Mouse (Mus musculus) left cerebral cortex, adult 9 months (tissue): ENCODE results near the gene Zfp128.
A peak's percentile ranks its signal among the peaks of the same experiment; 100 is the strongest.
"Not testable (repeated sequence)": the region's sequence is repeated elsewhere in the genome, so short reads cannot be mapped to it uniquely, and the experiment has no call there.

Experiments
- DNase-seq, 2 experiments: peaks; one replicate each; pipeline ENCODE4 v3.0.0; 2022; ENCODE audit warnings: low spot score in 2 of 2

The Zfp128 gene

DNA sequence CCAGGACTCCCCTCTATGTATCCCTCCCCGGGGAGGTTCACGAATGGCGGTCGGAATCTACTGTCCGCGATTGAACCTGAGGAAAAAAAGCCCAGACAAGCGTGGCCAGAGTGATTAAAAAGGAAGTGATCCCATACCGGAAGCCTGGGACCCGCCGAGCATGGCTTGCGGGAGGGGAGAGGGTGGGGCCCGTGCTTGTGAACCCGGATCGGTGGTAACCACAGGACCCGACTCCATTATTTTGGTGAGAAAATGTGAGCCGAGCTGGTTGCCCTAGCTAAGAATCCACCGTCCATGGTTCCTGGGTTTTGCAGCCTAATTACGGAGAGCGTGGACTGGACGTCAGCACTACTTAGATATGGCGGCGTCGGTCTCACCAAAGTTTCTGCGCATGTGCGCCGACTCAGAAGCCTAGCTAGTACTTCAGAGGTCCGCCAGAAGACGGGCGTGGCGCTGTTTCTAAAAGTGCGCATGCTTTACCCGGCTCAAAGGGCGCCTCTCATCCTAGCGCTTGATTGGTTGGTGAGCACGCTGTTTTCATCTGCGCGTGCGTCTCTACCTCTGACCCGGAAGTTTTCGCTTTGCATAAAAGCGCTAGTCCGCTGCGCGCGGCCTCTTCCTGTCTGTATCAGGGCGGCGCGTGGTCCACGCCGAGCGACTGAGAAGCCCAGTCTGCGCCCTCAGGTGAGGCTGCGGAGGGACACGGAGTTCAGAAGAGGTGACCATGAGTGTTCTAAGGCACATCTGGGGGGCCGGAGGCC, 40.9 kb downstream of the Zfp128 start, which contains the start of gene Rps5:
Gene Rps5, plus strand, starts transcription at position 586 of the 761 bp plus-strand sequence.
- peak; percentile 97 to 99 for DNase-seq

DNA sequence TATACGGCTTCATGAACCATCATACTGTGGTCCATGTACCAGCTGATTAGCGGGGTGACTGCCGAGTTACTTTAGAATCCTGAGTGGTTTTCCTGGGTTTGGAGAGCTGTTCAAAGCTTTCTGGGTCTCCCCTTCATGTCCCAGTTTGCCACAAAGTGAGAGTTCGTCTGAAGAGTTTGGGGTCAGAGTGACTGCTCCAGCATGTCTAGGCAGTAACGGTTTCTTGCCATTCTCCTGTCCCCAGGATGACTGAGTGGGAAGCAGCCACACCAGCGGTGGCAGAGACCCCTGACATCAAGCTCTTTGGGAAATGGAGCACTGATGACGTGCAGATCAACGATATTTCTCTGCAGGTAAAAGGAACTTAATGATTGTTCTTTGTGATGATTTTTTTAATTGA, 41.8 kb downstream of the Zfp128 start:
- no peak for DNase-seq

DNA sequence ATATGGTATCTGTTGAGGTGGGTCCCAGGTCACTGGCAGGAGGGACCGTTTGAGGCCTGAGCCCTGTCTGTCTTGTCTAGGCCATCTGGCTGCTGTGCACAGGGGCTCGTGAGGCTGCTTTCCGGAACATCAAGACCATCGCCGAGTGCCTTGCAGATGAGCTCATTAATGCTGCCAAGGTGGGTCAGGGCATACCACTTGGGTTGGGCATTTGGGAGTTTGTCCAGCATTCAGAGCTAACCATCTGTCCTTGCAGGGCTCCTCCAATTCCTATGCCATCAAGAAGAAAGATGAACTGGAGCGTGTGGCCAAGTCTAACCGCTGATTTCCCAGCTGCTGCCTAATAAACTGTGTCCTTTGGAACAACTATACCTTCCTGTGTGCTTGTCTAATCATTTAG, 45.3 kb downstream of the Zfp128 start:
- no peak for DNase-seq

DNA sequence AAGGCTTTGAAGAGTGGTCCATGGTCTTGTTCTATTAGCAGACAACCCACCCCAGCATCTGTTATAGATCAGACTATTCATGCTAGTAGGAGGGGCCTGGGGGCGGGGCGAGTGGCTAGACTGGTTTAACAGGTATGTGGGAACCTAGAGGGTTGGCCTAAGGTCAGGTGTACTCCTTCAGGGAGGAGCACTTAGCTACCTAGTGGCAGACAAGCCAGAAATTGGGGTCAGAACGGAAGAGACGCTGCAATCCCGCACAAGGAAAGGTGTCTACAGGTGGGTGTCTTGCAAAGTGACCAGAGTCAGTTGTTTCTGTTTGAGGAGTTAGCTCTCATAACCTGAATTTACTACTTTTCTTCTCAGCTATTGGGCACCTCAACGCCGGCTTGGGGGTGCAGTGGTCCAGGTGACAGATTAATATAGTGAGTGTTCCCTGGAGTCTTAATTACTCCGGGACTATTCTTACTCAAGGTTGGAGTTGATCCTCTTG, 46.3 kb downstream of the Zfp128 start, which contains the start of gene Rnf225:
Gene Rnf225, plus strand, starts transcription at position 226 of the 490 bp plus-strand sequence.
- no peak for DNase-seq

DNA sequence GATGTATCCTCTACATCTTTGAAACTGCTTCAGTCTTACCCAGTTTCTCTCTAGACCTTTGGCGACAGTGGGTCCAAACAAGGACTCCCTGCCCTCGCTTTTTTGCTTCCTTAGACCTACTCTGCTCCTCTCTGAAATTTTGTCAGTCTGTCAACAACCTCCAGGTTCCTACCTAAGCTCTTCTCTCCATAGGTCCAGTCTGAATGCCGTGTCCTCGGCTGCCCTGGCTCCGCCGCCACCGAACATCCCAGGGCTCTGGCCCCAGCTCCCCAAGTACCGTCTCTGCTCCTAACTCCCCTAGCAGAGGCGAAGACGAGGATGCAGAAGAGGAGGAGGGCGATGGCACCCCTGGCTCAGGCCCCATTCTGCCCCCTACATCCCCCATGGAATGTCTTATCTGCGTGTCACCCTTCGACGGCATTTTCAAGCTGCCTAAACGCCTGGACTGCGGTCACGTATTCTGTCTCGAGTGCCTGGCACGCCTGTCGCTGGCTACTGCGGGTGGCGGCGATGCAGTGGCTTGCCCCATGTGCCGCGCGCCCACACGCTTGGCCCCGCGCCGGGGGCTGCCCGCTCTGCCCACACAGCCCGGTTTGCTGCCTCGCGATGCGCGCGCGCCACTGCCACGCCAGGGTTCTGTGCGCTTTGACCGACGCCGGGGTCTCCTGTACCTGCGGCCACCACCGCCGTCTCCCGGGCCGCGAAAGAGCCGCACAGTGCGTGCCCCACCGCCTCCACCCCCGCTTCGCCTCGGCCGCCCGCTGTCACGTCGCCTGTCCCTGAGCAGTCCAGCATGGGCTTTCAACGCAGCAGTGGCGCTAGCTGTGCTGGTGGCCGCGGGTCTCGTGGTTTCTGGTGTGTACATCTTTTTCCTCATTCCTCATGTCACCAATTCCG, 47.0 kb downstream of the Zfp128 start:
- peak in 1 of 2 experiments; percentile 21 for DNase-seq

DNA sequence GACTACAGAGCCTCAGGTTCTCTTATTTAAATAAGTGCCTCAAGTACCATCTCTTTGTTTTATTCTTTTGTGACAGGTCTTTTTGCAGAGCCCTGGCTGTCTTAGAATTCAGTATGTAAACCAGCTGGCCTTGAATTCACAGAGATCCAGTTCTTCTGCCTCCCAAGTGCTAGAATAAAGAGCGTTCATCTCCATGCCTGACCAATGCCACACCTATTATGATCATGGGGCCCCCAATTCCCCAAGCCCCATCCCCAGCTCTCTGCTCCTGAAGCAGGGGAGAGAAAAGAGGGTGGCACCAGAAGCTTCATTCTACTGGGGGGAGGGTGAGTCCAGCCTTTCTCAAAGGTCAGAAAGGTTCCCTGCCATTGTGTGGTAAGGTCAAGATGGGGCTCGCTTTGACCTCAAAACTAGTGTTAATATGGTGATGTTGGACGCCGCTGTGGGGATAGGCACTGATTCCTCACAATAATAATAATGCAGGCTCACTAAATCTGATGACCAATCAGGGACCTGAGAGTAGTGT, 52.7 kb downstream of the Zfp128 start:
- DNase-seq, result no peak

DNA sequence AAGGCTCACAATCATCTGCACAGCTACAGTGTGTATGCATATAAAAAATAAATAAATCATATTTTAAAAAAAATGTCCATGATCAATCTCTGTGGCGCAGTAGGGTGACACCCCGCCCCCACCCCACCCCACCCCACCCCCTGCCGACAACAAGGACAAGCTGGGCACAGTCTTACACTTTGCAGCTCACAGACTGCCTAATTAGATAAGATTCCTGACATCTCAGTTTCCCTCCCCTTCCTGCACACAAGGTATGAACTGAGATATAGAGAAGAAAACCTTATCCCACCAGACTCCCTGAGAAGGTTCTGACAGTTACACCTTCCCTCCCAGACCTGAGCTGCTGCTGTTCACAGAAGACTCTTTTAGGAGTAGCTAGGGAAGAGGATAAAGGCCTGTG, 53.8 kb downstream of the Zfp128 start:
- DNase-seq, result no peak

DNA sequence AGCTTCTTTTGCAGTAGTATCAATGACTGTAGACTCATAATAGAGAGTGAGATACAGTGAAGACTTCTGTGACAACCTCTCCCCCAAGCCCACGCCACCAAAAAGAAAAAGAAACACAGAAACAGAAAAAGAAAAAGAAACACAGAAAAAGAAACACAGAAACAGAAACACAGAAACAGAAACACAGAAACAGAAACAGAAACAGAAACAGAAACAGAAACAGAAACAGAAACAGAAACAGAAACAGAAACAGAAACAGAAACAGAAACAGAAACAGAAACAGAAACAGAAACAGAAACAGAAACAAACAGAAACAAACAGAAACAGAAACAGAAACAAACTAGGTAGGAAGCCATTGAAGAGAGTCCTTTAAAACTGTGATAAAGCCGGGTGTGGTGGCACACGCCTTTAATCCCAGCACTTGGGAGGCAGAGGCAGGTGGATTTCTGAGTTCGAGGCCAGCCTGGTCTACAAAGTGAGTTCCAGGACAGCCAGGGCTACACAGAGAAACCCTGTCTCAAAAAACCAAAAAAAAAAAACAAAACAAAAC, 56.4 kb downstream of the Zfp128 start:
- DNase-seq, result not testable (repeated sequence)

DNA sequence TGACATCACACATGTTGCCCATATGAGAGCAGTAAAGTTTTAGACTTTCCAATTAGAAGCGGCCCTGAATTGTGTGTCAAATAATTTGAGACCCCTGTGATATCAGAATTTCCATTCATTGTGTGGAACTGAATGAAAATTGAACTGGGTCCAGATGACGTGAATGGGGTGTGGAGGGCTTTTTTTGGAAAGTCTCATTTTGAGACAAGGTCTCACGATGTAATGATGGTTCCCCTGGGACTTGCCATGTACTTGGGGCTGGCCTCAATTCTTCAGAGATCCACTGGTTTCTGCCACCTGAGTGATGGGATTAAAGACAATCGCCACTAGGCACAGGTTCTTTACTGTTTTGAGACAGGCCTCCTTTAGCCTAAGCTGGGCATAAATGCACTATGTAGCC, 59.6 kb downstream of the Zfp128 start:
- no peak for DNase-seq
